Mouse (Mus musculus): Measurements from ENCODE around the gene Milr1.

GRCm38 (mm10) chr11:106741232-106741631 is 9.8 kb upstream of the Milr1 start:
- TF ChIP-seq CTCF (conservative IDR thresholded peaks at IDR 0.05; ENCODE audit: insufficient read depth, insufficient read length, low read depth, low read length) (no peak), POLR2A (IDR thresholded peaks at IDR 0.05; ENCODE audit: low read depth, low read length) (no peak)

Measured in kidney, adult 2 months (tissue).